Mouse (Mus musculus): ENCODE data around the gene Cpne4.

- no peak for TF ChIP-seq GATA1 (IDR thresholded peaks at IDR 0.05; ENCODE audit: borderline replicate concordance, low read length)
- TF ChIP-seq FLI1 (IDR thresholded peaks at IDR 0.05; ENCODE audit: low read length): no peak
These were observed 76.5 kb downstream of the Cpne4 start for GRCm38 (mm10) chr9:104623564-104623963.

Measured in megakaryocyte, embryonic 14.5 days (primary cell).